Mouse (Mus musculus): Measurements from ENCODE around the gene Hagh. TPM values are rescaled to one million over a fixed set of nuclear protein-coding genes. Genes with fewer than 3 reads are reported as not detected.

Gene Hagh
- total RNA-seq, 2 experiments from 2014 or later, result 107 to 112 TPM

GRCm38 (mm10) chr17:24849733-24850064 is 9.8 kb downstream of the Hagh start:
- no peak for DNase-seq (ENCODE audit: low spot score in 2 of 2)

- peak; percentile 98 for DNase-seq (ENCODE audit: low spot score in 2 of 2)
Observed at GRCm38 (mm10) chr17:24850065-24850772, 10.3 kb downstream of the Hagh start, which contains the start of gene Fahd1. Gene Fahd1, minus strand, starts transcription at chr17:24850364.

GRCm38 (mm10) chr17:24850773-24851127 is 10.8 kb downstream of the Hagh start:
- DNase-seq (ENCODE audit: low spot score in 2 of 2), result no peak

- no peak for DNase-seq (ENCODE audit: low spot score in 2 of 2)
Observed at GRCm38 (mm10) chr17:24851381-24852125, 11.6 kb downstream of the Hagh start.

- DNase-seq (ENCODE audit: low spot score in 2 of 2), result no peak
Observed at GRCm38 (mm10) chr17:24855838-24856464, 16.0 kb downstream of the Hagh start.

- no peak for DNase-seq (ENCODE audit: low spot score in 2 of 2)
Observed at GRCm38 (mm10) chr17:24856589-24856988, 16.6 kb downstream of the Hagh start.

GRCm38 (mm10) chr17:24857831-24858470 is 18.0 kb downstream of the Hagh start:
- DNase-seq (ENCODE audit: low spot score in 2 of 2), result no peak

- peak; percentile 55 to 70 for DNase-seq (ENCODE audit: low spot score in 2 of 2)
Observed at GRCm38 (mm10) chr17:24858967-24859366, 19.0 kb downstream of the Hagh start.

- no peak for DNase-seq (ENCODE audit: low spot score in 2 of 2)
Observed at GRCm38 (mm10) chr17:24860076-24860475, 20.1 kb downstream of the Hagh start.

- DNase-seq (ENCODE audit: low spot score in 2 of 2), result no peak
Observed at GRCm38 (mm10) chr17:24861785-24862184, 21.8 kb downstream of the Hagh start.

- DNase-seq (ENCODE audit: low spot score in 2 of 2), result no peak
Observed at GRCm38 (mm10) chr17:24865776-24866175, 25.8 kb downstream of the Hagh start, which contains the start of gene Igfals. Gene Igfals, plus strand, starts transcription at chr17:24865997.

- DNase-seq (ENCODE audit: low spot score in 2 of 2), result no peak
Observed at GRCm38 (mm10) chr17:24867914-24868313, 28.0 kb downstream of the Hagh start.

GRCm38 (mm10) chr17:24873695-24874404 is 33.9 kb downstream of the Hagh start:
- DNase-seq (ENCODE audit: low spot score in 2 of 2), result no peak

- DNase-seq (ENCODE audit: low spot score in 2 of 2), result no peak
Observed at GRCm38 (mm10) chr17:24874405-24874745, 34.4 kb downstream of the Hagh start.

- DNase-seq (ENCODE audit: low spot score in 2 of 2), result no peak
Observed at GRCm38 (mm10) chr17:24874989-24875388, 35.0 kb downstream of the Hagh start.

GRCm38 (mm10) chr17:24877336-24878116 is 37.6 kb downstream of the Hagh start:
- no peak for DNase-seq (ENCODE audit: low spot score in 2 of 2)

- DNase-seq (ENCODE audit: low spot score in 2 of 2), result no peak
Observed at GRCm38 (mm10) chr17:24878117-24878397, 38.1 kb downstream of the Hagh start.

- DNase-seq (ENCODE audit: low spot score in 2 of 2), result no peak
Observed at GRCm38 (mm10) chr17:24878531-24878930, 38.6 kb downstream of the Hagh start.

- no peak for DNase-seq (ENCODE audit: low spot score in 2 of 2)
Observed at GRCm38 (mm10) chr17:24881738-24882440, 41.9 kb downstream of the Hagh start.

- no peak for DNase-seq (ENCODE audit: low spot score in 2 of 2)
Observed at GRCm38 (mm10) chr17:24884391-24884790, 44.4 kb downstream of the Hagh start.

All from layer of hippocampus, postnatal 14 days (tissue).